Mouse (Mus musculus) ES-Bruce4 (cell line): ENCODE measurements at regions not wholly inside any gene's neighbourhood (a gene's known extent, or its start where the extent isn't known, plus 50 kb on each side); places are given as distances from the start of the nearest gene placed in this dataset.

Experiments
- H3K27ac ChIP-seq: 2 replicates; pipeline ENCODE4 v1.5.1; 2012; ENCODE audit warnings: low read length, inconsistent platforms; ENCODE audit not compliant: insufficient read depth
- H3K27me3 ChIP-seq: 2 replicates; pipeline ENCODE4 v1.6.1; 2012; ENCODE audit warnings: mild to moderate bottlenecking, low read length, inconsistent platforms; ENCODE audit not compliant: control insufficient read depth, poor library complexity, insufficient read depth, severe bottlenecking
- H3K36me3 ChIP-seq: 2 replicates; pipeline ENCODE4 v1.6.1; 2012; ENCODE audit warnings: inconsistent platforms, mild to moderate bottlenecking, low read length, moderate library complexity; ENCODE audit not compliant: control insufficient read depth, poor library complexity, insufficient read depth, severe bottlenecking
- H3K4me1 ChIP-seq: one replicate; pipeline ENCODE4 v1.8.1; 2011; ENCODE audit warnings: low read length; ENCODE audit not compliant: control insufficient read depth, insufficient read depth
- H3K4me3 ChIP-seq: 2 replicates; pipeline ENCODE4 v1.5.1; 2011; ENCODE audit warnings: low read depth, mild to moderate bottlenecking, low read length
- H3K9ac ChIP-seq: 2 replicates; pipeline ENCODE4 v1.6.1; 2012; ENCODE audit warnings: low read depth, mild to moderate bottlenecking, inconsistent platforms; ENCODE audit not compliant: poor library complexity, severe bottlenecking
- H3K9me3 ChIP-seq: replicated peaks from 2 replicates; pipeline ENCODE4 v1.6.1; 2012; ENCODE audit warnings: mild to moderate bottlenecking, low read length, inconsistent platforms; ENCODE audit not compliant: control insufficient read depth, poor library complexity, insufficient read depth, severe bottlenecking
- CTCF ChIP-seq: IDR thresholded peaks from one replicate; pipeline ENCODE4 v1.8.1; 2011; ENCODE audit warnings: low read depth, low read length
- EP300 ChIP-seq: IDR thresholded peaks from 2 replicates; pipeline ENCODE4 v1.6.1; 2011; ENCODE audit warnings: low read depth, low read length; ENCODE audit not compliant: insufficient read depth
- POLR2A ChIP-seq: IDR thresholded peaks from one replicate; pipeline ENCODE4 v1.8.1; 2011; ENCODE audit warnings: low read length; ENCODE audit not compliant: insufficient read depth

DNA sequence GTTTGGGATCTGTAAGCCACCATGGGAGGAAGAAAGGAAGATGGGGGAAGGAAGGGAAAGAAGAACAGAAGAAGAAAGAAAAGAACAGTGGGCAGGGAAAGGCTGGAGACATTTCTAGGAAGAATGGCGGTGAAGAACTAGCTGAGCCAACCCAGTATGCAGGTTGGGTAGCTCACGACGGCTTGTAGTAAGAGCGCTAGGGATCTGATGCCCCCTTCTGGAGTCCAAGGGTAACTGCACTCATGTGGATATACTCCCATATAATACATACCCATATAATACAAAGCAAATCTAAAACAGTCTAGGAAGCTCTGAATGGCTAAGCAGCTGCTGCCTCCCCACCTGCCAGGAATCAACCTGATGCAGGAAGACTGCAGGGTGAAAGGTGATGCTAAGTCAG is 100.2 kb upstream of the Gli2 start:
- Histone ChIP-seq H3K9me3 (no peaks in the 10 kb centered on the region), H3K9ac (no peak overlapping the region), H3K36me3 (no peaks in the 10 kb centered on the region), H3K27me3 (no peaks in the 10 kb centered on the region), H3K4me1 (no peaks in the 10 kb centered on the region), H3K4me3 (no peak overlapping the region), H3K27ac (no peak overlapping the region)
- TF ChIP-seq CTCF: peak; percentile 22
- TF ChIP-seq POLR2A: no peak
- TF ChIP-seq EP300: no peak

DNA sequence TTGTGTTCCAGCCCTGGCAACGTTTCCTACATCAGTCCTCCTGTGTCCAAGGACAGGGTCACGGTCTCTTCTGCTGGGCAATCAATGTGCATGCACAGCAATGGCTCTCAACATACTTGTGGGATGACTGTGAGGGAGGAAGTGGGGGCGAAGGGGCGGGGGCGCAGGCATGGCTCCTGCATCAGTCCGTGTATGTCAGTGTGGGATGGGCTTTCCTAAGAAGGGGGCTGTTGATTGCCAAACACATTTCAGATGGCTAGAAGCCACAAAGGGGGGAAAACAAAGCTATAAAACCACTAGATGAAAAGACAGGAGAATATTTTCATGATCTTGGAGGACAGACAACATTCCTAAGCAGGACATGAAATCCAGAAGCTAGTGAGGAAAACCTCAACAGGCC is 99.4 kb upstream of the Gli2 start:
- Histone ChIP-seq H3K9ac (no peak overlapping the region), H3K27ac (no peak overlapping the region), H3K4me1 (no peaks in the 10 kb centered on the region), H3K36me3 (no peaks in the 10 kb centered on the region), H3K4me3 (no peak overlapping the region), H3K27me3 (no peaks in the 10 kb centered on the region), H3K9me3 (no peaks in the 10 kb centered on the region)
- TF ChIP-seq POLR2A: no peak
- TF ChIP-seq EP300: no peak
- no peak for TF ChIP-seq CTCF

DNA sequence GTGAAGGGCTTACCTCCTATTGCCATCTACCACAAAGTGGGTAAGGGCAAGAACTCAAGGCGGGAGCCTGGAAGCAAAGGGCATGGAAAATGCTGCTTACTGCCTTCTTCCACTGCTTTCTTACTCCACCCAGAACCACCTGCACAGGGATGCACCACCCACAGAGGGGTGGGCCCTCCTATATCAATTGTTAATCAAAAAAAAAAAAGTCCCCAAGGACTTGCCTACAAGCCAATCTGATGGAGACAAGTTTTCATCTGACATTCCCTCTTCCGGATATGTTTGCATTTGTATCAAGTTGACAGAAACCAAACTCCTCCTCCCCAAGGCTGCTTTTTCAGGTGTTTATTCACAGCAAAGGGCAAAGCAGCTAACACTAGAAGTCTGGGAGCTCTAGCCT is 94.1 kb upstream of the Gli2 start:
- no peaks in the 10 kb centered on the region for H3K27me3 ChIP-seq
- peak overlapping the region; percentile 22; the same call in 1 of the 2 replicates for H3K4me3 ChIP-seq
- no peaks in the 10 kb centered on the region for H3K4me1 ChIP-seq
- H3K36me3 ChIP-seq: no peaks in the 10 kb centered on the region
- H3K9me3 ChIP-seq: no peaks in the 10 kb centered on the region
- no peak for TF ChIP-seq POLR2A
- TF ChIP-seq EP300: 0 out of 2 replicates have a peak, but pooled peaks have one; percentile 41
- no peak for TF ChIP-seq CTCF
- 0 out of 2 replicates have a peak overlapping the region, but pooled peaks have one; percentile 20 for H3K27ac ChIP-seq
- peak overlapping the region; percentile 33; the same call in 1 of the 2 replicates for H3K9ac ChIP-seq

DNA sequence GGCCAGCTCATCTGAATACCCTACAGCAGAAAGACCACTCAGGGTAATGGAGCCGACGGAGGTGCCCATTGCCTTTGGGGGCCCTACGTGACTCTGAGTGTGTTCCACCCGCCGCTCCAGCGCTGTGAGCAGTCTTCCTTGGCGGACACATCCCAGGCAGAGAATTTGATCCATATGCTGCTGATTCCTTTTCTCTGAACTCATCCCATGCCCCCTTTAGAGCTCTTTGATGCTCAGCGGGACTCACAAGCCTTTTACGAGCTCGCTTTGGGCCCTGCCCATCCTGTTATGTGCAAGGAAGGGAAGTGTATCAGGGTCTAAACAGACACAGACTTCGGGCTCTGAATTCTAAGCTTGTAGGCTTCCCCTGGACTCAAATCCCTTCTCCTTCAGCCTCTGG is 90.4 kb upstream of the Gli2 start:
- no peaks in the 10 kb centered on the region for H3K4me1 ChIP-seq
- H3K4me3 ChIP-seq: peak overlapping the region; percentile 22; the same call in 1 of the 2 replicates
- no peak overlapping the region for H3K27ac ChIP-seq
- TF ChIP-seq POLR2A: no peak
- no peak for TF ChIP-seq CTCF
- TF ChIP-seq EP300: no peak
- no peaks in the 10 kb centered on the region for H3K36me3 ChIP-seq
- peak overlapping the region; percentile 23 for H3K9ac ChIP-seq
- no peaks in the 10 kb centered on the region for H3K9me3 ChIP-seq
- no peaks in the 10 kb centered on the region for H3K27me3 ChIP-seq

DNA sequence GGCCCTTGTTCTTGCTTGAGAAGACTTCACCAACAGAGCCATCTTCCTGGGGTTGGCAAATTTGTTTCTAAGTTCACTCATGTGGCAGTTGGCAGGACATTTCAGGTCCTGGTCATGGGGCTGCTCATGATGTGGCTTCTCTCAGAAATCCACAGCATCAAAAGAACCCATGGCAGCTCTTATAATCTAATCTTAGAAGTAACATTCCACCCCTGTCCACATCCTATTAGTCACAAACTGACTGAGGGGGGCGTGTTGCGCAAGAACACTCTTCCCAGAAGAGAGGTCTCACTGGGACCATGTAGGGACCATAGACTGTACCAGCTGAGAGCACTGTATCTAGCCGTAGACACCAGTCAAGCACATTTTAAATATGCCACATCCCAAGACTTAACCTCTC is 75.6 kb upstream of the Gli2 start:
- H3K36me3 ChIP-seq: no peaks in the 10 kb centered on the region
- no peak overlapping the region for H3K9ac ChIP-seq
- no peaks in the 10 kb centered on the region for H3K27me3 ChIP-seq
- TF ChIP-seq CTCF (no peak), POLR2A (no peak), EP300 (no peak)
- H3K9me3 ChIP-seq: no peaks in the 10 kb centered on the region
- H3K4me3 ChIP-seq: no peak overlapping the region
- no peaks in the 10 kb centered on the region for H3K4me1 ChIP-seq
- no peak overlapping the region for H3K27ac ChIP-seq

DNA sequence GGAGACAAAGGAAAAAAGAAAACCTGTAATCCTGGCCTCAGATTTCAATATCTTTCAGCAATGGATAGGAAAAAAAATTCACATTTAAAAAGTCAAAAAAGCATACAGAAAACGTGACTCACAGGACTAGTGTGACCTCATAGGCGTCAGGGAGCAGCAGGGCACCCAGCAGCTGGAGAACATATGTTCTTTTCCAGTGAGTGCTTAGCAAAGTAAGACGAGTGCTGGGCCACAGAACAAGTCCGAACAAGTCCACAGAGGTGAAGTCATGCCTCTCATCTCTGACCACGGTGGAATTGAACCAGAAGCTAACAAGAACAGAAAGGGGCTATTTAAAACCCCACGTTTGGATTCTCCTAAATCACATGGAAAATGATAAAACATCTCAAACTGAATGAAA is 72.1 kb upstream of the Gli2 start:
- no peaks in the 10 kb centered on the region for H3K36me3 ChIP-seq
- no peak overlapping the region for H3K4me3 ChIP-seq
- no peak overlapping the region for H3K9ac ChIP-seq
- no peaks in the 10 kb centered on the region for H3K27me3 ChIP-seq
- H3K27ac ChIP-seq: peak overlapping the region; percentile 10
- no peaks in the 10 kb centered on the region for H3K4me1 ChIP-seq
- TF ChIP-seq POLR2A (no peak), EP300 (no peak), CTCF (no peak)
- H3K9me3 ChIP-seq: 0 out of 2 replicates have a peak, but pooled peaks cover 3% of the 10 kb centered on the region
